Mouse (Mus musculus): Measurements from ENCODE around the gene Apobec4. TPM values are rescaled to one million over a fixed set of nuclear protein-coding genes. Genes with fewer than 3 reads are reported as not detected.

Apobec4 gene
- polyA plus RNA-seq, 1 experiment: not detected

DNA sequence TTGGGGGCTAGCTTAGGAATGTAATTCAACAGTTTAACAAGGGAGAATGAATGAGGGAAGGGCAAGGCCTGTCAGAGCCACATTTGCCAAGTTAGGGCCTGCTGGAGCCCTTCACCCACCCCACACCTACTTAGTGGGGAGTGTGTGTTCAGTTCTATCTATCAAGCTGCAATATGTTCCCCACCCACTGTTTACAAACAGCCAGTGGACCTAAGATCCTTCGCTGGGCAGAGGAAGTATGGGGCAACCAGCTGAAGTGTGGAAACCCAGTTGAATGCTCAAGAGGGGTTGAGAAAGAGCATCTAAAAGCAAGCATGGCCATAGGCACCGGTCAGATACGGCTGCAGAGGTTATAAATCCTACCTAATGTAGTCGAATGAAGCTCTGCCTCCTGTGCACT is 36.6 kb downstream of the Apobec4 start:
- Histone ChIP-seq H3K36me3 (ENCODE audit: control insufficient read depth, insufficient read depth, low read length, poor library complexity, severe bottlenecking) (no peaks in the 10 kb centered on the region), H3K9ac (ENCODE audit: low read depth, poor library complexity, severe bottlenecking) (no peak overlapping the region), H3K27me3 (ENCODE audit: control insufficient read depth, insufficient read depth, low read length, poor library complexity, severe bottlenecking) (no peaks in the 10 kb centered on the region), H3K4me1 (ENCODE audit: control insufficient read depth, insufficient read depth, low read length) (no peaks in the 10 kb centered on the region), H3K4me3 (ENCODE audit: low read depth, low read length) (no peak overlapping the region), H3K9me3 (replicated peaks; ENCODE audit: control insufficient read depth, insufficient read depth, low read length, poor library complexity, severe bottlenecking) (no peaks in the 10 kb centered on the region), H3K27ac (ENCODE audit: insufficient read depth, low read length) (no peak overlapping the region)
- TF ChIP-seq CTCF (IDR thresholded peaks at IDR 0.05; ENCODE audit: low read depth, low read length): no peak
- TF ChIP-seq EP300 (IDR thresholded peaks at IDR 0.05; ENCODE audit: insufficient read depth, low read depth, low read length): no peak
- TF ChIP-seq POLR2A (IDR thresholded peaks at IDR 0.05; ENCODE audit: insufficient read depth, low read length): no peak

DNA sequence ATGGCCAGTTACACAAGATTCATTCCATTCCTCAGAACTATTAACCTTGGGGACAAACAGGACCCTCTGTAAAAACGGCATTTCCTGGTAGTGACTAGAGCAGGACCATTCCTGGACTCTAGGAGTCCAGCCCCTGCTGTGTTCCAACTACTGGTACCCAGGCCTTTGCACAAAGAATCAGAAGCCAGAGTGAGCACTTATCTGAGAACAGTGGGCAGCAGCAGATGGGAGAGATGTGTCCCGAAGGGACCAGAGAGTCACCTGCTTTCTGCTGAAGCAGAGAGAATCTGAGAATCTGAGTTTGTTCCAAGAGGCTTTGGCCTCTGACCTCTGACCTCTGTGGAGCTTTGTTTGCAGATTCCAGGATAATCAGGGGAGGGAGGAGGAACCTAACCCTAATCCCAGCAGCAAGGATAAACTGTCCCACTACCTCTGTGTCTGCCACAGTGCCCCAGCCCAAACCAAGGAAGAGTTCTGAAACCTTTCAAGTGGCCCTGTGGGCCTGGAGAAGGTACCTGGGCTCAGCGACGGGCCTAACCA is 37.8 kb downstream of the Apobec4 start:
- TF ChIP-seq CTCF (IDR thresholded peaks at IDR 0.05; ENCODE audit: low read depth, low read length) (no peak), POLR2A (IDR thresholded peaks at IDR 0.05; ENCODE audit: insufficient read depth, low read length) (no peak), EP300 (IDR thresholded peaks at IDR 0.05; ENCODE audit: insufficient read depth, low read depth, low read length) (no peak)
- no peaks in the 10 kb centered on the region for H3K36me3 ChIP-seq (ENCODE audit: control insufficient read depth, insufficient read depth, low read length, poor library complexity, severe bottlenecking)
- no peaks in the 10 kb centered on the region for H3K27me3 ChIP-seq (ENCODE audit: control insufficient read depth, insufficient read depth, low read length, poor library complexity, severe bottlenecking)
- H3K27ac ChIP-seq (ENCODE audit: insufficient read depth, low read length): no peak overlapping the region
- H3K4me3 ChIP-seq (ENCODE audit: low read depth, low read length): no peak overlapping the region
- no peaks in the 10 kb centered on the region for H3K4me1 ChIP-seq (ENCODE audit: control insufficient read depth, insufficient read depth, low read length)
- H3K9me3 ChIP-seq (replicated peaks; ENCODE audit: control insufficient read depth, insufficient read depth, low read length, poor library complexity, severe bottlenecking): no peaks in the 10 kb centered on the region
- H3K9ac ChIP-seq (ENCODE audit: low read depth, poor library complexity, severe bottlenecking): no peak overlapping the region

DNA sequence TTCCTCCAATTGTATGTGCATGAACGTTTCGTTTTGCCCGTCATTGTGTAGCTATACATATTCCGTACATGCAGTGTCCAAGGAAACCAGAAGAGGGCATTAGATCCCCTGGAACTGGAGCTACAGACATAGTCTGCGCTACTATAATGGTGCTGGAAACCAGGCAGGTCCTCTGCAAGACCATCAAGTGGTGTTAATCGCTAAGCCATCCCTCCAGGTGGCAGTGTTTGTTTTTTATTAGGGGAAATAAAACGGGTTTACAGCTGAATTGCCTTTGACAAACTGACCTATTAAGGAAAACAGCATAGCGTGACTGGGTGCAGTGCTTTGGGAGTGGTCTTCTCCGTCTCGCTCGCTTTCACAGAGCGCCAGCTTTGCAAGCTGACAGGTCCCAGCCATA is 39.9 kb downstream of the Apobec4 start:
- peak overlapping the region; percentile 51 for H3K27ac ChIP-seq (ENCODE audit: insufficient read depth, low read length)
- peak overlapping the region; percentile 15; the same call in 1 of the 2 replicates for H3K4me3 ChIP-seq (ENCODE audit: low read depth, low read length)

DNA sequence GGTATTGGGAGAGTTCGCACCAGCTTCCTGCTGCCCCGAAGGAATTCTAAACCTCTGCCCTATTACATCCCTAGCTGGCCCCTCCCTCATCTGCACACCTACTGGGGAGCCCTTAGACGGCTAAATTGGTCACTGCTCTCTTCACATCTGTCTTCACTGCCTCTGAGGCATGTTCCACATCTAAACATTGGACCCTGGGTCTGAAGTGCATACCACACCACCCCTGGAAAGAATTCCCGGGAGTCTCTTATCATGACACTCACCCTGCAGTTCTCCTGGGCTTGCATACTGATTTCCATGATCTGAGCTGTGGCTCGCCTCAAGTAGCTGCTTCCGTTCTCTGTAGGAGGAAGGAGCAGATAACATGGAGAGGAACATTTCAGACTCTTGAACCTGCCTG is 40.5 kb downstream of the Apobec4 start:
- H3K36me3 ChIP-seq (ENCODE audit: control insufficient read depth, insufficient read depth, low read length, poor library complexity, severe bottlenecking): no peaks in the 10 kb centered on the region
- H3K9me3 ChIP-seq (replicated peaks; ENCODE audit: control insufficient read depth, insufficient read depth, low read length, poor library complexity, severe bottlenecking): no peaks in the 10 kb centered on the region
- H3K9ac ChIP-seq (ENCODE audit: low read depth, poor library complexity, severe bottlenecking): no peak overlapping the region
- H3K27ac ChIP-seq (ENCODE audit: insufficient read depth, low read length): peak overlapping the region; percentile 51
- TF ChIP-seq CTCF (IDR thresholded peaks at IDR 0.05; ENCODE audit: low read depth, low read length) (no peak), POLR2A (IDR thresholded peaks at IDR 0.05; ENCODE audit: insufficient read depth, low read length) (no peak), EP300 (IDR thresholded peaks at IDR 0.05; ENCODE audit: insufficient read depth, low read depth, low read length) (no peak)
- no peak overlapping the region for H3K4me3 ChIP-seq (ENCODE audit: low read depth, low read length)
- peaks cover 4% of the 10 kb centered on the region for H3K4me1 ChIP-seq (ENCODE audit: control insufficient read depth, insufficient read depth, low read length)
- H3K27me3 ChIP-seq (ENCODE audit: control insufficient read depth, insufficient read depth, low read length, poor library complexity, severe bottlenecking): no peaks in the 10 kb centered on the region

More for the DNA sequence above, 39.9 kb downstream of the Apobec4 start:
- Histone ChIP-seq H3K4me1 (ENCODE audit: control insufficient read depth, insufficient read depth, low read length) (peaks cover 3% of the 10 kb centered on the region), H3K9ac (ENCODE audit: low read depth, poor library complexity, severe bottlenecking) (no peak overlapping the region), H3K9me3 (replicated peaks; ENCODE audit: control insufficient read depth, insufficient read depth, low read length, poor library complexity, severe bottlenecking) (no peaks in the 10 kb centered on the region), H3K36me3 (ENCODE audit: control insufficient read depth, insufficient read depth, low read length, poor library complexity, severe bottlenecking) (no peaks in the 10 kb centered on the region), H3K27me3 (ENCODE audit: control insufficient read depth, insufficient read depth, low read length, poor library complexity, severe bottlenecking) (no peaks in the 10 kb centered on the region)
- TF ChIP-seq EP300 (IDR thresholded peaks at IDR 0.05; ENCODE audit: insufficient read depth, low read depth, low read length) (no peak), CTCF (IDR thresholded peaks at IDR 0.05; ENCODE audit: low read depth, low read length) (peak; percentile 55)

DNA sequence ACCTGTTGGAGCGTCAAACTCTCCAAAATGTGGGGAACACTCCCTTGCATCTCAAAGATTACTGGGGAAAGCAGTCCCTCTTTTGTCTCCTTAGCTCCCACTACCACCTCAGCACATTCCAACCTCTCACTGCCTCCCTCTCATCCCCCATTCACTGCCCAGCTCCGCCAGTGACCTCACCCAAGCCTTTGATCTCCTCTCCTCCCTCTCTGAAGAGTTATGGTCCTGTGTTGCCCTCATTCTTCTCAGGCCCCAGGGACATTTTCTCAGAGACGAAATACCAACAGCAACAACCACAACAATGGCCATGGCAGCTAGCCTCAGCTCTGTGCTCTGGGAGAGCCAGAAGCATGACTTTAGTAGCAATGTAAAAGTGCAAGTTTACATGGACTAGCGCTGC is 40.9 kb downstream of the Apobec4 start:
- Histone ChIP-seq H3K4me3 (ENCODE audit: low read depth, low read length) (no peak overlapping the region), H3K4me1 (ENCODE audit: control insufficient read depth, insufficient read depth, low read length) (peaks cover 4% of the 10 kb centered on the region), H3K27me3 (ENCODE audit: control insufficient read depth, insufficient read depth, low read length, poor library complexity, severe bottlenecking) (no peaks in the 10 kb centered on the region), H3K9me3 (replicated peaks; ENCODE audit: control insufficient read depth, insufficient read depth, low read length, poor library complexity, severe bottlenecking) (no peaks in the 10 kb centered on the region), H3K9ac (ENCODE audit: low read depth, poor library complexity, severe bottlenecking) (no peak overlapping the region), H3K27ac (ENCODE audit: insufficient read depth, low read length) (peak overlapping the region; percentile 51), H3K36me3 (ENCODE audit: control insufficient read depth, insufficient read depth, low read length, poor library complexity, severe bottlenecking) (no peaks in the 10 kb centered on the region)
- TF ChIP-seq EP300 (IDR thresholded peaks at IDR 0.05; ENCODE audit: insufficient read depth, low read depth, low read length): 0 out of 2 replicates have a peak, but pooled peaks have one; percentile 8
- TF ChIP-seq POLR2A (IDR thresholded peaks at IDR 0.05; ENCODE audit: insufficient read depth, low read length): no peak

DNA sequence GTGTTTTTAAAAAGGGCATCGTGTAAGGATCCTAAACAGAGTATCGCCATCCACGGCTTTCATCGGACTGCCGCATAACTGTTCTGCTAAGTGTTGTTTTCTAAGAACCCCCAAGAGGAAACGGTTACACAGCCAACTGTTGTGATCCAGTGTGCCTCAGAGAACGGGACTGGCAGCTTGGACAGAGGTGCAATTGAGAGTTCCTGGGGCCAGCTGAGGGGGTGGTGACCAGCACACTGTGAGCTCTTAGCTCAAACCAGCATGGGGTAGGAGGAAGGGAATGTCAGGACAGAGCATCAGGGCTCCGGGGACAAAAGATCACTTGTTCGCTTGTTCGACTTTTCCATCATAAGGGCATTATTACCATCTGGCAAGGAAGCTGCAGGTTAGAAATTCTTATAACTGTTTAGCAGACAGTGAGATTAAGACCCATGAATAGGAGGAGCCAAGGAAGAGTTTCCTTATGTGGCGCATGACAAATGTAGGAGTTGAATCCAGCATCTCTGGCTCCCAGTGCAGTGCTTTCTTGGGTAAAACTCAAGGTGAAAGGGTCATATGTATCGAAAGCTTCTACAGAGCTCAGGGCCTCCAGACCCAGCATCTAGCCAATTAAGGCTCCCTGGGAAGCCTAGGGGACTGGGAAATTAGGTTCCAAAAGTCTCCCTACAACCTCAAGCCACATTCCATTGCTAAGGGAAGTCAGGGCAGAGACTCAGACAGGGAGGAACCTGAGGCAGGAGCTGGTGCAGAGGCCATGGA is 42.6 kb downstream of the Apobec4 start:
- Histone ChIP-seq H3K36me3 (ENCODE audit: control insufficient read depth, insufficient read depth, low read length, poor library complexity, severe bottlenecking) (no peaks in the 10 kb centered on the region), H3K27ac (ENCODE audit: insufficient read depth, low read length) (peak overlapping the region; percentile 95), H3K9ac (ENCODE audit: low read depth, poor library complexity, severe bottlenecking) (no peak overlapping the region; the same call in 1 of the 2 replicates), H3K27me3 (ENCODE audit: control insufficient read depth, insufficient read depth, low read length, poor library complexity, severe bottlenecking) (no peaks in the 10 kb centered on the region), H3K4me1 (ENCODE audit: control insufficient read depth, insufficient read depth, low read length) (peaks cover 4% of the 10 kb centered on the region), H3K9me3 (replicated peaks; ENCODE audit: control insufficient read depth, insufficient read depth, low read length, poor library complexity, severe bottlenecking) (no peaks in the 10 kb centered on the region), H3K4me3 (ENCODE audit: low read depth, low read length) (no peak overlapping the region)
- TF ChIP-seq POLR2A (IDR thresholded peaks at IDR 0.05; ENCODE audit: insufficient read depth, low read length) (no peak), CTCF (IDR thresholded peaks at IDR 0.05; ENCODE audit: low read depth, low read length) (no peak), EP300 (IDR thresholded peaks at IDR 0.05; ENCODE audit: insufficient read depth, low read depth, low read length) (peak; percentile 80)
